Mouse (Mus musculus) hindbrain, embryonic 15.5 days (tissue): Measurements from ENCODE around the gene Agk. TPM values are rescaled to one million over a fixed set of nuclear protein-coding genes. Genes with fewer than 3 reads are reported as not detected.

Experiments
- ATAC-seq: fragments of 200-750 bp; cut with Nextera tagmentation; 2 replicates; pipeline ENCODE4 v1.8.0; 2017; ENCODE audit warnings: low read depth, moderate number of reproducible peaks, moderate TSS enrichment; ENCODE audit not compliant: low FRiP score
- H3K27ac ChIP-seq: fragments of 300-500 bp; sonication (generic); replicated peaks from 2 replicates; pipeline ENCODE4 v1.5.1; 2015; ENCODE audit warnings: mild to moderate bottlenecking, inconsistent platforms
- H3K27me3 ChIP-seq: fragments of 300-500 bp; sonication (generic); 2 replicates; pipeline ENCODE4 v1.6.1; 2015; ENCODE audit warnings: control low read depth, inconsistent platforms
- H3K36me3 ChIP-seq: fragments of 300-500 bp; sonication (generic); 2 replicates; pipeline ENCODE4 v1.6.1; 2015; ENCODE audit warnings: control low read depth, inconsistent platforms
- H3K4me1 ChIP-seq: fragments of 300-500 bp; sonication (generic); replicated peaks from 2 replicates; pipeline ENCODE4 v1.6.1; 2015; ENCODE audit warnings: control low read depth, inconsistent platforms
- H3K4me2 ChIP-seq: fragments of 300-500 bp; sonication (generic); 2 replicates; pipeline ENCODE4 v1.6.1; 2015; ENCODE audit warnings: moderate library complexity, mild to moderate bottlenecking, inconsistent platforms
- H3K4me3 ChIP-seq: fragments of 300-500 bp; sonication (generic); 2 replicates; pipeline ENCODE4 v1.5.1; 2015; ENCODE audit warnings: mild to moderate bottlenecking, inconsistent platforms
- H3K9ac ChIP-seq: fragments of 300-500 bp; sonication (generic); 2 replicates; pipeline ENCODE4 v1.6.1; 2015; ENCODE audit warnings: inconsistent platforms
- H3K9me3 ChIP-seq: fragments of 300-500 bp; sonication (generic); 2 replicates; pipeline ENCODE4 v1.6.1; 2016; ENCODE audit warnings: control low read depth, inconsistent platforms
- WGBS: fragments of 180-500 bp; shearing (Covaris S2); methylation state at CpG from one replicate; pipeline ENCODE4 v1.1.7; 2015; 5-methylcytosine and 5-hydroxymethylcytosine counted together
- polyA plus RNA-seq: library from polyadenylated mRNA; unstranded; fragments of >200 nt; fragmentation: Nextera tagmentation; extraction: Ambion mirVana; gene quantifications from 2 replicates; pipeline ENCODE4 v1.2.1, GENCODE M21; 2015

The Agk gene
- polyA plus RNA-seq, 1 experiment from 2014 or later = 57.3 TPM

DNA sequence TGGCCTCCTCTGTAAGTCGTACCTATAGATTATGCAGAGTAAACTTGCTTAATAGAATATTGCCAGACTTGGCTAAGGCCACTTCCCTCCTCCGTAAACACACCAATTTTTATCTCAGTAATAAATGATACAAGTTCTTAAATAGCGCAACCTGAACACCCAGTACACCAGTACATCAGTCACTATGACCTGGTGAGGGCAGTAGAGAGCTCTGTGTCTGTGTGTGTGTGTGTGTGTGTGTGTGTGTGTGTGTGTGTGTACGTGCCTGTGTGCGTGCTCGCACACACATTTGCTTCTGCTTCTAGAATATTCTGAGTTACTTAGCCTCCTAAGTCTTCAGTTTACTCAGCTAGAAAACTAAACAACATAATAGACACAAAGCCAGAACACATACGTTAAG lies 28.4 kb downstream of the Agk start:
- Histone ChIP-seq H3K4me3 (no peak overlapping the region), H3K4me2 (no peak overlapping the region), H3K27ac (no peak overlapping the region), H3K27me3 (no peaks in the 10 kb centered on the region), H3K9me3 (no peaks in the 10 kb centered on the region), H3K4me1 (no peaks in the 10 kb centered on the region), H3K9ac (no peak overlapping the region), H3K36me3 (peaks cover 14% of the 10 kb centered on the region)
- WGBS = 89% methylated on average over 7 of the region's 7 CpGs
- ATAC-seq = no peak

DNA sequence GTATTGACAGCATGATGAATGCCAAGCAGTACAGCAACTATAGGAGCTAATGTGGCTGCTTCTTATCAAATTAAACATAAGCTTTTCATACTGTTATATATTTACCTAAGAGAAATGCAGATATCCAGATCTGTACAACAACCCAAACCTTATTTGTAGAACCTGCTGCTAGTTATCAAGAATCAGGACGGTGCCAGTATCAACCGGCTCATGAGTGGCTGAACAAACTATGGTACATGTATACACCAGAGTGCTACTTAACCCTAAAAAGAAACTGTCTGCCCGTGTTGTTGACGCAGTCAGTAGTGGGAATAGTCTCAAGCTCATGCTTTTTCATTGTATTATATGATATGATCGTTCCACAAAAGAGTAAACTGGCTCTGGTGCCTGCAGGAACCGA lies 46.1 kb downstream of the Agk start:
- Histone ChIP-seq H3K4me1 (no peaks in the 10 kb centered on the region), H3K27me3 (no peaks in the 10 kb centered on the region), H3K4me3 (no peak overlapping the region), H3K36me3 (0 out of 2 replicates have a peak, but pooled peaks cover 12% of the 10 kb centered on the region), H3K9me3 (no peaks in the 10 kb centered on the region), H3K9ac (no peak overlapping the region), H3K4me2 (no peak overlapping the region), H3K27ac (no peak overlapping the region)
- 95% methylated on average over 6 of the region's 6 CpGs for WGBS
- ATAC-seq = no peak

DNA sequence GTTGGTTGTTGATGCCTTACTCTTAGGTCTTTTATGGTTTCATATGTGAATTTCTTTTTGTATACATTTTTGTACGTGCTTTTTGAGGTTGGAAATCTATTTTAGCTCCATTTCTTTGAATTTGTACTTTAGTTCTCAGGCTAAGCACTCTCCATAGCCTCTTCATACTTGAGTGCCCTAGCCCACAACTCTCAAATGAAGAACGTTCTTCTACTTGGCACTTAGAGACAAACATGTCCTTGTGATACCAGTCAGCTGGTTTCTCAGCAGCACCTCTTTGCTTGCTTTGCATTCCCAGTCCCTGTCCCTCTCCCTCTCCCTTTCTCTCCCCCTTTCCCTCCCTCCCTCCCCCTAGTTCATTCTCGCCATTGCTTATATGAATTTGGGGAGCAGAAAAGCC lies 55.2 kb downstream of the Agk start:
- H3K27me3 ChIP-seq = no peaks in the 10 kb centered on the region
- no peaks in the 10 kb centered on the region for H3K4me1 ChIP-seq
- H3K36me3 ChIP-seq = peaks cover 21% of the 10 kb centered on the region
- H3K4me3 ChIP-seq = no peak overlapping the region
- H3K27ac ChIP-seq = no peak overlapping the region
- no peak overlapping the region for H3K4me2 ChIP-seq
- H3K9me3 ChIP-seq = no peaks in the 10 kb centered on the region
- ATAC-seq = no peak
- no peak overlapping the region for H3K9ac ChIP-seq
- 93% methylated on average over 3 of the region's 3 CpGs for WGBS

DNA sequence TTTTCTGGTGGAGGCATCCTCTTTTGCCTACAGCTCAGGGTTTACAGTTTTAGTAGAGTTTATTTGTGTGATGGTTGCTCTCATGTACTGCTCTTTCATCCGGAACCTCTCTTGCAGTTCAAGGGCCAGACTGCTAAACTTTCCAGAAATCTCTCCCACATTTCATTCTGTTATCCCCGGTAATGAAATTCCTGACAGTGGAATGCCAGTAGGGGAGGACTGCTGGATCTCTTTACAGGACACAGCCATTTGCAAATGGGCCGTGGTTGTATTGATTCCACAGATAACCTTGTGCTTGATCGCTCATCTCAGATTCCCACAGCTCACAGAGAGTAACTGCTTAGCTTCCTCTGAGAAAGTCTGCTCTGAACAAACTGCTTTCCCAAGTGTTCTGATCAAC lies 56.9 kb downstream of the Agk start:
- 84% methylated on average over 4 of the region's 4 CpGs for WGBS
- Histone ChIP-seq H3K4me3 (no peak overlapping the region), H3K4me2 (no peak overlapping the region), H3K9ac (no peak overlapping the region), H3K27me3 (no peaks in the 10 kb centered on the region), H3K4me1 (no peaks in the 10 kb centered on the region), H3K27ac (no peak overlapping the region), H3K9me3 (no peaks in the 10 kb centered on the region), H3K36me3 (peaks cover 25% of the 10 kb centered on the region)
- ATAC-seq = no peak

DNA sequence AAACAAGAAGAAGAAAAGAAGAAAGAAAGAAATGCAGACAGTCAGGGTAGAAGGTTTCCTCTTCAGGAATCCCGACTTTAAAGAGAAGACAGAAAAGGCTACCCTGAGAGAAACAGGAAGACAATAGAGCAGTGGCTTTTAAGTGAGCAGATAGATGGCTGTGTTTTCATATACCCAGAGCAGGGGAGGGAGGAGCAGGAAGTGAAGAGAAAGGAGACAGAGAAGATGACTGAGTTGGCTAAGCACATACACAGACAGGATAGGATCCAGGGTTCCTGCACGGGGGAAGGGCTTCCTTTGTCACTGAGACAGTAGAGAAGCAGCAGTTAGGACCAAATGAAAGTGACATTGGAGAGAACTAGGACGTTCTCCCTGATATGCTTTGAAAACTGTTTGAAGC lies 60.7 kb downstream of the Agk start:
- no peaks in the 10 kb centered on the region for H3K9me3 ChIP-seq
- H3K36me3 ChIP-seq = peaks cover 16% of the 10 kb centered on the region; the same call in 1 of the 2 replicates
- no peaks in the 10 kb centered on the region for H3K4me1 ChIP-seq
- H3K4me2 ChIP-seq = no peak overlapping the region
- H3K27ac ChIP-seq = no peak overlapping the region
- no peaks in the 10 kb centered on the region for H3K27me3 ChIP-seq
- ATAC-seq = no peak
- WGBS = 62% methylated on average over 3 of the region's 3 CpGs
- no peak overlapping the region for H3K4me3 ChIP-seq
- no peak overlapping the region for H3K9ac ChIP-seq

DNA sequence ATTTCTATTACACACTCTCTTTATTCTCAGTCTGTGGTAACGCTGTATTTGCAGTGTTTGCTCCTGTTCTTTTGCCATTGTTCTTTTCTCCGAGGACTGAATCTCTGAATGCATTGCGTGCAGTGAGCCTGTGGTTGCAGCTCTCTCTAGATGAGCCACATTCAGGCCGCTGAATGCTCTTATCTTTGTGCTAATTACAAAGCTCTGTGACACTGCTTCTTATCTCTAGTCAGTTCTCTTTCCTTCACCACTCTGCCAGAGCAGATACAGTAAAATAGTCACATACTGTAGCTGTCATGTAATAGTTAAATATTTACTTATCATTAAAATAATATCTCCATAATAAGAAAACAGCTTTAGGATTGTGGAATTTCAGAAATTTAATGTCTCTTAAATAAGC lies 63.7 kb downstream of the Agk start:
- H3K4me2 ChIP-seq = no peak overlapping the region
- H3K9me3 ChIP-seq = no peaks in the 10 kb centered on the region
- 69% methylated on average over 4 of the region's 4 CpGs for WGBS
- H3K27ac ChIP-seq = no peak overlapping the region
- H3K4me1 ChIP-seq = no peaks in the 10 kb centered on the region
- no peak for ATAC-seq
- H3K4me3 ChIP-seq = no peak overlapping the region
- H3K36me3 ChIP-seq = 0 out of 2 replicates have a peak, but pooled peaks cover 8% of the 10 kb centered on the region
- no peaks in the 10 kb centered on the region for H3K27me3 ChIP-seq
- no peak overlapping the region for H3K9ac ChIP-seq

DNA sequence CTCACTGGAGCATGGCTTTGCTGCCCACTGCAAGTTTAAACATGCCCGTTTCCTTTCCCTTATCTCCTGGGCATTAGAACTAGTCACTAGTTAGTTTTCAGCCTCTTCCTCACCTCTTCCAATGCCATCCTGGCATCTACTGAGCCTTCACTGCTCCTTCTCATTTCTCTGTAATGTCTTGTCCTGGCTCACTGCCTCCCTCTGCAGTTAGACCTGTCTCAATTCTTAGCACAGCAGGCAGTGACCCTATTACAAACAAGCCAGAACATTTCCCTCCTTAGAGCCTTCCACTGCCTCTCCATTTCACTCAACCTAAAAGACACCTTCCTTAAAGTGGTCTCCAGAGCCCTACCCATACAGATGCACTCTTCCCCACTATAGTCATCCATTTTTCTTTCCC lies 66.0 kb downstream of the Agk start:
- WGBS = 90% methylated on average over 1 of the region's 1 CpGs
- ATAC-seq = no peak
- H3K4me3 ChIP-seq = no peak overlapping the region
- H3K36me3 ChIP-seq = 0 out of 2 replicates have a peak, but pooled peaks cover 8% of the 10 kb centered on the region
- H3K27me3 ChIP-seq = no peaks in the 10 kb centered on the region
- H3K4me2 ChIP-seq = no peak overlapping the region
- no peaks in the 10 kb centered on the region for H3K9me3 ChIP-seq
- no peaks in the 10 kb centered on the region for H3K4me1 ChIP-seq
- no peak overlapping the region for H3K27ac ChIP-seq
- no peak overlapping the region for H3K9ac ChIP-seq

DNA sequence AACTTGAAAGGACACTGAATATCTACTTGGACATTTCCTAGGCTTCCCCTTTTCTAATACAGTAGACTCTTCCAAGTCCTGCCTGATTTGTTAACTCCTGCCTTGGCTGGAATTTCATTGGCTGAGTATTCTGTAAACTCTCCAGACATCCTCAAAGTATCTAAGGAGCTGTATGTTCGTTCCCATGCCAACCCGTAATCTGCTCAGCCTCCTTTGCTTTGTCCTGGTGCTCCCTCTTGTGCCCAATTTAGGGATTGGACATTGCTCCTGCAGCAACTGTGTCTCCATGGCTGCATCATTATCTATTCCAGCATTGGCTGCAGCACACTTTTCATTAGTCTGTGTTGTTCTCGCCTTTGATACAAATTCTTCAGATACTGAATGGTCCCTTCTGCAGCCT lies 68.2 kb downstream of the Agk start:
- no peak overlapping the region for H3K9ac ChIP-seq
- H3K27me3 ChIP-seq = no peaks in the 10 kb centered on the region
- H3K4me2 ChIP-seq = 0 out of 2 replicates have a peak overlapping the region, but pooled peaks have one; percentile 13
- H3K9me3 ChIP-seq = no peaks in the 10 kb centered on the region
- peak overlapping the region; percentile 41; the same call in 1 of the 2 replicates for H3K27ac ChIP-seq
- H3K4me3 ChIP-seq = no peak overlapping the region
- ATAC-seq = peak; percentile 99
- peaks cover 4% of the 10 kb centered on the region for H3K36me3 ChIP-seq
- H3K4me1 ChIP-seq = no peaks in the 10 kb centered on the region
- WGBS = 10% methylated on average over 3 of the region's 3 CpGs

DNA sequence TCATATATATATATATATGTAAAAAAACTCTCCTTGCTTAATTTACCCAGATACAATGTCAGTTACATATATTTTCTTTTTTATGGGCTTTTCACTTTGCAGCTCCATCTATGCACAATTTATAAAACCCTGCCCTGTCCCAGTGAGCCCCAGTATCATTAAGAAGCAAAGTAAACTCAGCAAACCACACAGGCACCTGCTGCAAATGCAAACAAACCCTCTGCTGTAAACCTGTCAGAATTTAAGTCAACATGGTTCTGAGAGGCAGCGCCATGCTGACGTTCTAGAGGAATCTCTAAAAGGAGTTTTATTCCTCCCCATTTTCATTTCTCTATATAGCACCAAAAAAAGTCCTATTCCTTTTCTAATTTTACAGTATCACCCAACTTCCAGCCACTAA lies 77.1 kb downstream of the Agk start:
- H3K9me3 ChIP-seq = no peaks in the 10 kb centered on the region
- H3K27ac ChIP-seq = no peak overlapping the region
- H3K4me1 ChIP-seq = no peaks in the 10 kb centered on the region
- H3K9ac ChIP-seq = no peak overlapping the region
- H3K4me3 ChIP-seq = no peak overlapping the region
- no peak for ATAC-seq
- no peak overlapping the region for H3K4me2 ChIP-seq
- WGBS = 95% methylated on average over 2 of the region's 2 CpGs
- H3K36me3 ChIP-seq = peaks cover 65% of the 10 kb centered on the region
- no peaks in the 10 kb centered on the region for H3K27me3 ChIP-seq

DNA sequence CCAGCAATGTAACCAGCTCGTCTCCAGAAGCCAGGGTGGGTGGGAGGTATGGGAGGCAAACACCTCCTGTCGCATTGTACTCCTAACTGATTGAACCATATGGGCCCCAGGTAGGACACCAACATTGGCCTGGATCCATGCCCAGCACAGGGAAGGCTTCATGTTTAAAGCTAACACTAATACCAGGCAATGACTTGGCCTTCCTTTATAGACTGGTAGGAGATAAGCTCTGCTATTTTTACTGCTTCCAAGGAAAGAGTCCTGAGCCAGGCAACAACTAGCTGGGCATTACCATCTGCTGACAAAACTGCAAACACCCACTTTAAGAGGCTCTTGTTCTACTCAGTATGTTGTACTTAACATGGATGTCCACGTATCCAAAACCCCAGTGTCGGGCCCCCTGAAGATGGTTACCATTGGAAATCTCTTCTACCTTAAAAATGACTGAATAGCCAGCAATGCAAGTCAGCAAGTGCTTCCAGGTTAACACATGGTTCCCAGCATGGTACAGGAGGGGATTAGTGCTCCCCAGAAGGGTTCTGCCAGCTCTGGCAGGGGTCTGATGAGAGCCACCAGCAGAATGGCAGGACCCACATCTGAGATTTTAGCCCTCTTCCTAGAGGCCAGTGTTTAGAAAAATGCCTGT lies 78.8 kb downstream of the Agk start:
- ATAC-seq = no peak
- H3K27me3 ChIP-seq = no peaks in the 10 kb centered on the region
- H3K9ac ChIP-seq = no peak overlapping the region
- H3K4me2 ChIP-seq = no peak overlapping the region
- H3K4me3 ChIP-seq = no peak overlapping the region
- H3K9me3 ChIP-seq = no peaks in the 10 kb centered on the region
- H3K4me1 ChIP-seq = no peaks in the 10 kb centered on the region
- peaks cover 69% of the 10 kb centered on the region for H3K36me3 ChIP-seq
- WGBS = 91% methylated on average over 4 of the region's 4 CpGs
- no peak overlapping the region for H3K27ac ChIP-seq

DNA sequence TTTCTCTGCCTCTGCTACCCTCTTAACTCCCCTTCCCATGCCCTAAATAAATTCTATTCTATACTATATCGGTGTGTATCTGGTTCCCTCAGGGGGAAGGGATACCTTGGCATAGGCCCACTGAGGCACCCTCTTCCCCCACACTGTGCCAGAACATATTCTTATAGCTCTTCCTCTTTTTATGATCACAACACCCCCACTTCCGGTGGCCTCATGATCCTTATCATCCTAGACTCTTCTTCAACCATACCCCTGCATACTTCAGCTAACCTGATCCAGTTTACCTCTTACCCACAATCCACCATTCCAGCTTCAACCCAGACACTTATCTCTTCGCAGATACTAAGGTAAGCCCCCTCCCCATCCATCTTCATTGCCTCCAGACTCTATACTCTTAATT lies 86.1 kb downstream of the Agk start:
- Histone ChIP-seq H3K4me1 (no peaks in the 10 kb centered on the region), H3K9me3 (no peaks in the 10 kb centered on the region), H3K9ac (no peak overlapping the region), H3K27ac (no peak overlapping the region), H3K27me3 (no peaks in the 10 kb centered on the region), H3K4me3 (no peak overlapping the region), H3K4me2 (no peak overlapping the region), H3K36me3 (peaks cover 36% of the 10 kb centered on the region)
- WGBS = 96% methylated on average over 3 of the region's 3 CpGs
- ATAC-seq = no peak

DNA sequence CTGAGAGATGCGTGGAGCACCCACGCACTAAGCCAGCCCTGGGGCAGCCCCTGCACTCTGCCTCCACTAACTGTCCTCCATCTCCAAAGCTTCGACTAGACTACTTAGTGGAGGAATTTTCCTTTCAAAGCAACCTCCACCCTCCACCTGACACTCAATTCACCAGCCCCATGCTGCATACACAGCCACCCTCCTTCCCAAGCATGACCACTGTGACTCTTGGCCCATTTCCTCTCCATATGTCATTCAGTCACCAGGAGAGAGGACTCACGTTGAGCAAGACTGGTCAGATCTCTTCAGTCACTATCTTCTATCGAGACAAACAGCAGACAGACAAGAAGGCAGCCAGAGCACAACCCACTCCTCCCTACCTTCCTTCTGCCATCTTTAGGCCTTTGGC lies 88.1 kb downstream of the Agk start:
- WGBS = 89% methylated on average over 5 of the region's 5 CpGs
- no peak for ATAC-seq
- Histone ChIP-seq H3K9ac (no peak overlapping the region), H3K27me3 (no peaks in the 10 kb centered on the region), H3K36me3 (peaks cover 24% of the 10 kb centered on the region), H3K4me3 (no peak overlapping the region), H3K4me2 (no peak overlapping the region), H3K4me1 (no peaks in the 10 kb centered on the region), H3K27ac (no peak overlapping the region), H3K9me3 (no peaks in the 10 kb centered on the region)

DNA sequence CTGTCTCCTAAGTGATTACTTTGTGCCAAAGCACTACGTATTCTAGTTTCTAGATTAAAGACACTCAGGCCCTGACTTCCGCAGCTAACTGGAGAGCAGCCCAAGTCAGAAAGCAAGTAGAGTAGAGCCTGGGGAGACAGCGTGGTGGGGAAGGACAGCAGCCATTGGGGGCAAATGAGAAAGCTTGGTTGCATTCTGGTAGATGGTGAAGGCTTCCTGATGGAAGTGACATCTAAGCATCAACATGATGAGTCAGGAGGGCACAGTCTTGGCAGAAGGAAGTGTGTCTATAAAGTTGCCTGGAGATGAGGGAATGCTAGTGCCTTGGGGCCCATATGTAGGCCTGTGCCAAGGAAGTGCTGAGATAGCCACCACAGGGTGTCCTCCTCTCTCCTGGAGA lies 88.6 kb downstream of the Agk start:
- H3K4me2 ChIP-seq = no peak overlapping the region
- H3K27me3 ChIP-seq = no peaks in the 10 kb centered on the region
- peaks cover 19% of the 10 kb centered on the region for H3K36me3 ChIP-seq
- no peak overlapping the region for H3K4me3 ChIP-seq
- H3K9ac ChIP-seq = no peak overlapping the region
- no peak overlapping the region for H3K27ac ChIP-seq
- H3K4me1 ChIP-seq = no peaks in the 10 kb centered on the region
- H3K9me3 ChIP-seq = no peaks in the 10 kb centered on the region
- WGBS = 87% methylated on average over 3 of the region's 3 CpGs
- no peak for ATAC-seq
